Comparison of ENCODE assay signal across 11 mouse cellular contexts in the genomic region with DNA sequence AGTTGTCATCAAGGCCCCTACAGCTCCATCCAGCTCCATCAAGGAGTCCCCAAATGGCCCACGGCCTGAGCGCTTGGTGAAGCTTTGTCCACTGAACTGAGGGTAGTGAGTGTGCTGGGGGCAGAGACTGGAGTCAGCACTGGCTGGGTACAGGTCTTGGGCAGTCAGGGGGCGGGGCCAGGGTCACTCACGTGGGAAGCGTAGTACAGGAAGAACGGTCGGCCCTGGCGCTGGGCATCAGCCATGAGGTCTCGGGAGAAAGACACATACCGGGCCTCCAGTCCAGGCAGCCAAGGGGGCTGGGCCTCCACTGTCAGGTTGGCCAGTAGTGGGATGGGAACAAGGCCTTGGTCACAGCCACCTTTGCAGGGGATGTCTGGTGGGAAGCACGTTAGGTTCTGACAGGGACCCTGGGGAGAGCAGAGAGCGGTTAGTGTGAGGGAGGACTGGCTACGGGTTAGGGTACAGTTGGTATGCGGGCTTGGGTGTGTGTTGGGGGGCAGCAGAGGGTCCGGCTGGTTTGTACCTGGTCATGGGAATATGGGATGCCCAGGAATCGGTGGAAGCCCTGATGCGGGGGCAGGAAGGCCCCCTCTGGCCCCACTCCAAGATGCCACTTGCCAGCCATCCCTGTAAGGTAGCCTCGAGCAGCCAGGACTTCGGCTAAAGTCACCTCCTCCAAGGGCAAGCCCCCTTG. TPM values are rescaled to one million over a fixed set of nuclear protein-coding genes. Genes with fewer than 3 reads are reported as not detected.
DNase-seq lines count a peak whose midpoint lies in the region; ATAC-seq and TF ChIP-seq lines count a peak whose summit lies in the region.
"Had no signal": no experiment of that assay in that cellular context is flagged by ENCODE, and none has a peak within 500 bp of the region (broad histone marks: within the 10 kb centered on the region; RNA-seq: fewer than 3 reads in every experiment).

No protein-coding gene starts in this region.

- intact Hi-C loops in gastrocnemius, adult 2 months (cut with DNase I), result loop anchor here (5.0 kb wide), 1 partner anchor 43 kb away; no protein-coding TSS in a partner anchor

- H3K36me3 ChIP-seq in midbrain, embryonic 13.5 days, result no peaks in the 10 kb centered on the region
- H3K36me3 ChIP-seq in midbrain, embryonic 10.5 days, result 0 out of 2 replicates have a peak, but pooled peaks cover 2% of the 10 kb centered on the region
- H3K36me3 ChIP-seq in hindbrain, postnatal 0 days (ENCODE audit: insufficient read depth, low read length), result no peaks in the 10 kb centered on the region
- H3K36me3 ChIP-seq in neural tube, embryonic 13.5 days, result no peaks in the 10 kb centered on the region

- H3K9me3 ChIP-seq in midbrain, embryonic 13.5 days, result no peaks in the 10 kb centered on the region
- H3K9me3 ChIP-seq in midbrain, embryonic 10.5 days (replicated peaks), result no peaks in the 10 kb centered on the region
- no peaks in the 10 kb centered on the region for H3K9me3 ChIP-seq in hindbrain, postnatal 0 days (ENCODE audit: low read length)
- no peaks in the 10 kb centered on the region for H3K9me3 ChIP-seq in neural tube, embryonic 13.5 days

- H3K4me1 ChIP-seq in midbrain, embryonic 13.5 days (replicated peaks), result peaks cover 17% of the 10 kb centered on the region
- H3K4me1 ChIP-seq in midbrain, embryonic 10.5 days, result peaks cover 30% of the 10 kb centered on the region
- H3K4me1 ChIP-seq in hindbrain, postnatal 0 days (ENCODE audit: insufficient read depth, low read length), result peaks cover 7% of the 10 kb centered on the region
- peaks cover 21% of the 10 kb centered on the region for H3K4me1 ChIP-seq in neural tube, embryonic 13.5 days (replicated peaks)

- peak overlapping the region; percentile 84 for H3K4me2 ChIP-seq in midbrain, embryonic 13.5 days (replicated peaks)
- H3K4me2 ChIP-seq in hindbrain, postnatal 0 days (ENCODE audit: low read depth, low read length), result peak overlapping the region; percentile 90
- H3K4me2 ChIP-seq in neural tube, embryonic 13.5 days, result peak overlapping the region; percentile 90

- no peak overlapping the region for H3K9ac ChIP-seq in midbrain, embryonic 13.5 days (replicated peaks)
- H3K9ac ChIP-seq in hindbrain, postnatal 0 days (replicated peaks; ENCODE audit: low read length), result no peak overlapping the region; the same call in 1 of the 2 replicates
- no peak overlapping the region for H3K9ac ChIP-seq in neural tube, embryonic 13.5 days

- TF ChIP-seq CTCF in gastrocnemius, adult 2 months (IDR thresholded peaks at IDR 0.05), result no peak
- TF ChIP-seq CTCF in hindbrain, postnatal 0 days (IDR thresholded peaks at IDR 0.05; ENCODE audit: low read depth), result no peak

- H3K4me3 ChIP-seq in gastrocnemius, adult 2 months, result peak overlapping the region; percentile 73
- no peak overlapping the region for H3K4me3 ChIP-seq in midbrain, embryonic 13.5 days (replicated peaks)
- no peak overlapping the region for H3K4me3 ChIP-seq in midbrain, embryonic 10.5 days
- no peak overlapping the region for H3K4me3 ChIP-seq in hindbrain, postnatal 0 days (ENCODE audit: low read length)
- no peak overlapping the region for H3K4me3 ChIP-seq in neural tube, embryonic 13.5 days

- H3K27ac ChIP-seq in gastrocnemius, adult 2 months, result no peak overlapping the region
- H3K27ac ChIP-seq in midbrain, embryonic 13.5 days, result no peak overlapping the region
- H3K27ac ChIP-seq in midbrain, embryonic 10.5 days (replicated peaks), result no peak overlapping the region
- no peak overlapping the region for H3K27ac ChIP-seq in hindbrain, postnatal 0 days
- H3K27ac ChIP-seq in neural tube, embryonic 13.5 days (replicated peaks), result no peak overlapping the region

- WGBS in midbrain, embryonic 13.5 days, result 95% methylated on average over 19 of the region's 19 CpGs
- WGBS in midbrain, embryonic 10.5 days, result 92% methylated on average over 19 of the region's 19 CpGs
- 94% methylated on average over 19 of the region's 19 CpGs for WGBS in hindbrain, postnatal 0 days
- WGBS in neural tube, embryonic 13.5 days, result 92% methylated on average over 19 of the region's 19 CpGs

- ATAC-seq in midbrain, embryonic 13.5 days, result no peak
- ATAC-seq in hindbrain, postnatal 0 days, result no peak
- no peak for ATAC-seq in neural tube, embryonic 13.5 days (ENCODE audit: low read depth)

- peaks cover 5% of the 10 kb centered on the region; the same call in 1 of the 2 replicates for H3K27me3 ChIP-seq in midbrain, embryonic 13.5 days
- peaks cover 19% of the 10 kb centered on the region for H3K27me3 ChIP-seq in midbrain, embryonic 10.5 days (ENCODE audit: low read depth, poor library complexity, severe bottlenecking)
- no peaks in the 10 kb centered on the region for H3K27me3 ChIP-seq in hindbrain, postnatal 0 days (ENCODE audit: insufficient read depth, low read length)
- H3K27me3 ChIP-seq in neural tube, embryonic 13.5 days, result no peaks in the 10 kb centered on the region
- H3K27me3 ChIP-seq: CH12.LX had no signal

- peak; percentile 29 for DNase-seq in gastrocnemius, adult 2 months
- DNase-seq in gastrocnemius, postnatal 10 days, result no peak
- DNase-seq in midbrain, embryonic 10.5 days (ENCODE audit: low spot score), result no peak
- DNase-seq in hindbrain, postnatal 0 days (ENCODE audit: low spot score), result no peak
- no peak for DNase-seq in urinary bladder, postnatal 14 days (ENCODE audit: low spot score)
- DNase-seq in Muller cell, postnatal 12 days (ENCODE audit: inconsistent ontology term), result no peak

RNA-seq across cellular contexts. Expression of gene Arsa, which starts 2.5 kb away (rescaled TPM):
- total RNA-seq in gastrocnemius, adult 2 months (2021), result 1 to 10 TPM; 3.0 to 4.6 TPM
- total RNA-seq in gastrocnemius, postnatal 10 days (2021), result 10 to 100 TPM in 1 of 2 experiments, 1 to 10 TPM in 1; 6.5 to 11.0 TPM
- polyA plus RNA-seq in midbrain, embryonic 13.5 days (2015; fragmentation: Nextera tagmentation; extraction: Ambion mirVana), result 16.7 and 17.6 TPM in 2 replicates
- 13.5 and 14.0 TPM in 2 replicates for polyA plus RNA-seq in midbrain, embryonic 10.5 days (2016; fragmentation: Nextera tagmentation; extraction: Ambion mirVana)
- total RNA-seq in hindbrain, postnatal 0 days (2014; rRNA removed), result 34.6 and 35.8 TPM in 2 replicates
- 28.5 and 28.9 TPM in 2 replicates for polyA plus RNA-seq in hindbrain, postnatal 0 days (2015; fragmentation: Nextera tagmentation; extraction: Ambion mirVana)
- polyA plus RNA-seq in neural tube, embryonic 13.5 days (2015; fragmentation: Nextera tagmentation; extraction: Ambion mirVana), result 18.4 and 19.1 TPM in 2 replicates

RNA-seq across cellular contexts. Expression of gene Mapk8ip2, which starts 21.0 kb away (rescaled TPM):
- under 1 TPM; 0.08 to 0.25 TPM for total RNA-seq in gastrocnemius, adult 2 months (2021)
- total RNA-seq in gastrocnemius, postnatal 10 days (2021), result under 1 TPM; 0.23 to 0.26 TPM
- polyA plus RNA-seq in midbrain, embryonic 13.5 days (2015; fragmentation: Nextera tagmentation; extraction: Ambion mirVana), result 72.9 and 75.9 TPM in 2 replicates
- polyA plus RNA-seq in midbrain, embryonic 10.5 days (2016; fragmentation: Nextera tagmentation; extraction: Ambion mirVana), result 26.4 and 38.3 TPM in 2 replicates
- 101 and 108 TPM in 2 replicates for total RNA-seq in hindbrain, postnatal 0 days (2014; rRNA removed)
- polyA plus RNA-seq in hindbrain, postnatal 0 days (2015; fragmentation: Nextera tagmentation; extraction: Ambion mirVana), result 64.7 and 67.8 TPM in 2 replicates
- polyA plus RNA-seq in neural tube, embryonic 13.5 days (2015; fragmentation: Nextera tagmentation; extraction: Ambion mirVana), result 77.3 and 78.0 TPM in 2 replicates

RNA-seq across cellular contexts. Expression of gene Shank3, which starts 24.7 kb away (rescaled TPM):
- 10 to 100 TPM; 12.2 to 20.4 TPM for total RNA-seq in gastrocnemius, adult 2 months (2021)
- total RNA-seq in gastrocnemius, postnatal 10 days (2021), result 10 to 100 TPM; 24.8 to 36.1 TPM
- 13.3 and 14.8 TPM in 2 replicates for polyA plus RNA-seq in midbrain, embryonic 13.5 days (2015; fragmentation: Nextera tagmentation; extraction: Ambion mirVana)
- 2.1 and 2.6 TPM in 2 replicates for polyA plus RNA-seq in midbrain, embryonic 10.5 days (2016; fragmentation: Nextera tagmentation; extraction: Ambion mirVana)
- 43.6 and 61.8 TPM in 2 replicates for total RNA-seq in hindbrain, postnatal 0 days (2014; rRNA removed)
- polyA plus RNA-seq in hindbrain, postnatal 0 days (2015; fragmentation: Nextera tagmentation; extraction: Ambion mirVana), result 7.1 and 8.7 TPM in 2 replicates
- polyA plus RNA-seq in neural tube, embryonic 13.5 days (2015; fragmentation: Nextera tagmentation; extraction: Ambion mirVana), result 6.5 and 8.0 TPM in 2 replicates
- total RNA-seq: CH12.LX had no signal

RNA-seq across cellular contexts. Expression of gene Chkb, which starts 45.0 kb away (rescaled TPM):
- total RNA-seq in gastrocnemius, adult 2 months (2021), result 10 to 100 TPM; 21.4 to 23.3 TPM
- total RNA-seq in gastrocnemius, postnatal 10 days (2021), result 10 to 100 TPM; 21.4 to 40.0 TPM
- polyA plus RNA-seq in midbrain, embryonic 13.5 days (2015; fragmentation: Nextera tagmentation; extraction: Ambion mirVana), result 79.7 and 81.4 TPM in 2 replicates
- polyA plus RNA-seq in midbrain, embryonic 10.5 days (2016; fragmentation: Nextera tagmentation; extraction: Ambion mirVana), result 44.1 and 53.4 TPM in 2 replicates
- 57.6 and 65.4 TPM in 2 replicates for total RNA-seq in hindbrain, postnatal 0 days (2014; rRNA removed)
- 105 and 109 TPM in 2 replicates for polyA plus RNA-seq in hindbrain, postnatal 0 days (2015; fragmentation: Nextera tagmentation; extraction: Ambion mirVana)
- polyA plus RNA-seq in neural tube, embryonic 13.5 days (2015; fragmentation: Nextera tagmentation; extraction: Ambion mirVana), result 81.4 and 82.2 TPM in 2 replicates

RNA-seq across cellular contexts. Expression of gene Gm44502, which starts 45.2 kb away (rescaled TPM):
- 1 to 10 TPM in 1 of 2 experiments, under 1 TPM in 1; 0.87 to 2.0 TPM for total RNA-seq in gastrocnemius, adult 2 months (2021)
- under 1 TPM; 0.66 to 0.81 TPM for total RNA-seq in gastrocnemius, postnatal 10 days (2021)
- not detected in 2 replicates for polyA plus RNA-seq in midbrain, embryonic 13.5 days (2015; fragmentation: Nextera tagmentation; extraction: Ambion mirVana)
- polyA plus RNA-seq in midbrain, embryonic 10.5 days (2016; fragmentation: Nextera tagmentation; extraction: Ambion mirVana), result 0.20 TPM in 1 of 2 replicates, not detected in the other
- 1.6 and 1.8 TPM in 2 replicates for total RNA-seq in hindbrain, postnatal 0 days (2014; rRNA removed)
- polyA plus RNA-seq in hindbrain, postnatal 0 days (2015; fragmentation: Nextera tagmentation; extraction: Ambion mirVana), result not detected in 2 replicates
- polyA plus RNA-seq in neural tube, embryonic 13.5 days (2015; fragmentation: Nextera tagmentation; extraction: Ambion mirVana), result 0.17 TPM in 1 of 2 replicates, not detected in the other
- total RNA-seq: left cerebral cortex, postnatal 14 days had no signal
- polyA plus RNA-seq: embryonic facial prominence, embryonic 11.5 days had no signal
